Mouse (Mus musculus) spleen, postnatal 4 days (tissue): ENCODE data around the gene Gng4.
"Not testable (repeated sequence)": the region's sequence is repeated elsewhere in the genome, so short reads cannot be mapped to it uniquely, and the experiment has no call there.

Experiments used
- DNase-seq, 2 experiments: peaks; one replicate each; pipeline ENCODE4 v3.0.0; 2022; ENCODE audit warnings: low spot score in 2 of 2

Gng4 gene

GRCm38 (mm10) chr13:13783894-13784419 is at the start of gene Gng4:
Gene Gng4 (plus strand): TSS chr13:13784059.
- peak in 1 of 2 experiments; percentile 64 for DNase-seq

GRCm38 (mm10) chr13:13739232-13739631 is 44.6 kb upstream of the Gng4 start:
- DNase-seq, result no peak

- DNase-seq, result no peak
Measured at GRCm38 (mm10) chr13:13745911-13746310, 37.9 kb upstream of the Gng4 start.

DNA sequence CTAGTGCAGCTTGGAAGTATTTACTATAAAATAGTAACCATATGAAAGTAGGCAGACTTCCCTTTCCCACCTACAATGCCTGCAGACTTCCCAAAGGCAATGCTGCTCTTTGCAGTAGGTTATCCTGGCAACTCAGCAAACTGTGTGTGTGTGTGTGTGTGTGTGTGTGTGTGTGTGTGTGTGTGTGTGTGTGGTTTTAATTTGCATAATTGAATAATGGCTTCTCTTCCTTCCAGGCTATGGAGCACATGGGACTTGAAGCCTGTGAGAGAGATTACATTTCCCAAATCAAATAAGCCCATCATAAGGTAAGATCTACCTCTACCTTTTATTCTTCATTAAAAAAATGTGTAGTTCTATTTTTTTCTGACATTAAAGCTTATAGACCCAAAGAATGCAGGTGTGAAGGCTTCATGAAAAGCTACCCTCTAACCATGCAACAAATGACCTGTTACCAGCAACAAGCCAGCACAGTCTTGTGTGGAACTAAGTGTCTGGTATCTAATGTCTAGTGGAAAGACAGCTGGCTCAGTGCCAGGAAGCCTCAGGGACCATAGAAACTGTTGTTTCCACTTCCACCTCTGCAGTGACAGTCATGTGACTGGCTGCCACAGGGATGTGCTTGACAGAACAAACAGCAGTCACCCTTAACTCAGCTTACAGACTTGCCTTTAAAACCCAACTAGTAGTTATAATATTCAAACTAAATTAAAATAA is 7.9 kb upstream of the Gng4 start:
- DNase-seq, result peak; percentile 36 to 76

DNA sequence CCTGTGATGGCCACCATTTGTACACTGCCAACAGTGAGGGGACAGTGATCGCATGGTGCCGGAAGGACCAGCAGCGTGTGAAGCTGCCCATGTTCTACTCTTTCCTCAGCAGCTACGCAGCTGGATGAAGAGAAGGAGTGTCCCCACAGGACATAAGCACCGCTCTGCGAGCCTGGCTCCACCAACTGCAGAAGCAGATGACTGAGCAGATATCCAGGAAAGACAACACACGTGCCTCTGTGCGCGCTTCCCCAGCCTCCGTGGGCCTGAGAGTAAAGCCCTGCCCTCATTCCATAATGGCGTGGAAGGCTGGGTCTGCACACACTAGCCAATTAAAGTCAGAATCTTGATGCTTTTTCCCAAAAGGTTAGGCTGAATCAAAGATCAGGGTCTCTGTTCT is 6.8 kb upstream of the Gng4 start:
- peak in 1 of 2 experiments; percentile 51 for DNase-seq

- peak in 1 of 2 experiments; percentile 41 for DNase-seq
Measured at GRCm38 (mm10) chr13:13777696-13778095, 6.2 kb upstream of the Gng4 start.

DNA sequence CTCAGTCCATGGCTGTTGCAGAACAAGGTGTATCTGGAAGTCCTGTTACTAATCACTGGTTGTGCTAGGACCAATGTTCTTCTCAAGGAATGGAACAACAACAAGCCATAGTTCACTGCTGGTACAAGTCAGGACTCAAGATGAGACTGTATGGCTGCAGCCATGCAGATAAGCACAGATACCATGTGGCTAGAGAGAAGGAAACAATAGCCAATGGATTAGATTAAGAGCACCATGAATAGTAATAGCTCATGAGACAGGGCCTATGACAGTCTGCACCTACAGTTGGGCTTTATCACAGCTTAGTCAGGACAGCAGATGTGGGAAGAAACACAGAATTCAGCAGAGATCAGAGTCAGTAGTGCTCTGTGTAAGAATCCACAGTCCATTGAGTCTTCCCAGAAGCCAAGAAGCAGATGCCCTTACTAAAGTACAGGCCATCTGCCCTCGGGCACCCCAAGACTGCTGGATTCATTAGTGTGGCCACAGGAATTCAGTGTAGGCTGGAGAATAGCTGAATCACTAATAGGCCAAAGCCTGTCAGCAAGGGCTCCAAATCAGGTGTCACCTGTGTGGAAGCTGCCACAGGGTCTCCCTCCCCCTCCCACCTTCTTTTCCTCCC is 4.9 kb upstream of the Gng4 start:
- DNase-seq, result peak in 1 of 2 experiments; percentile 34

DNA sequence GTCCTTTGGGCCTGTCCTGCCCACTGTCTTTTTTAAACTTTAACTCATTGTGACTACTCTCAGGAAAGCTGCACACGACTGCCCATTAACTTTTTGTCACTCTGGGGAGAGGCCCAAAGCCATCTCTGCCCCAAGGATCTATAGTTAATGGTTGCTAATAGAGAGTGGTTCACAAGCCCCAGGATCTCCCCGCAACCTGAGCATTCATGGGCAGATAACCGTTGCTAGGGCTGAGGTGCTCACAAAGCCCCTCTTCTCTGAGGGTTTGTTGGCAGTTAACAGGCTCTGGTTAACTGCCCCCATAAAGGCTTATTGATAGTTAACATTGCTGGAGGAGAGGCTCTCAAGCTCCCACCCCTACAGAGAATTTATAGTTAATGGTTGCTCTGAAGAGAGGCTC is 3.6 kb upstream of the Gng4 start:
- peak in 1 of 2 experiments; percentile 7 for DNase-seq

- peak; percentile 5 to 42 for DNase-seq
Measured at GRCm38 (mm10) chr13:13781026-13781425, 2.8 kb upstream of the Gng4 start.

GRCm38 (mm10) chr13:13783296-13783695 is 563 bp upstream of the Gng4 start:
- peak in 1 of 2 experiments; percentile 42 for DNase-seq

DNA sequence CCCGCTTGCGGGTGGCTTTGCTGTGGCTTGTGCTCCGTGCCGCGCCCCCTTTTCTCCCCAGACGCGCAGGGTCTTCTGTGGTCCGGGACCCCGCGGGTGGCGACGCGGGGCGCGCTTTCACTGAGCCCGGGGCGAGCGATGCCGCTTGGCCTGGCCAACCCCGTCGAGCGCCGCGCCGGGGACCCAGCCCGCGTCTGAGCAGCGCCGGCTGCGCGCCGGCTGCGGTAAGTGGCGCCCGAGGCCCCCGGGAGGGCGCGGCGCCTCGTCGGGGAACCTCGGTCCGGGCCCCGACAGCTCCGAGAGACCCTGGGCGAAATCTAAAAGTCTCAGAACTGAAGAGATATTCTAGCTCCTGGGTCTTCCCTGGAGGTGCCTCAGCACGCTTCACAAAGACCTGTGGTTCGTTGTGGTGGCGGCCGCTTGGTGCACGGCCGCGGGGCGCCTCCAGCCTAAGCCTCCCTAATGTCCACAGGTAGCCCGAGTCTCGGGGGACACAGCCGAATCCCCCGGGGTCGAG is 619 bp downstream of the Gng4 start:
- DNase-seq, result peak in 1 of 2 experiments; percentile 63

- DNase-seq, result peak in 1 of 2 experiments; percentile 62
Measured at GRCm38 (mm10) chr13:13784981-13785783, 1.3 kb downstream of the Gng4 start.

DNA sequence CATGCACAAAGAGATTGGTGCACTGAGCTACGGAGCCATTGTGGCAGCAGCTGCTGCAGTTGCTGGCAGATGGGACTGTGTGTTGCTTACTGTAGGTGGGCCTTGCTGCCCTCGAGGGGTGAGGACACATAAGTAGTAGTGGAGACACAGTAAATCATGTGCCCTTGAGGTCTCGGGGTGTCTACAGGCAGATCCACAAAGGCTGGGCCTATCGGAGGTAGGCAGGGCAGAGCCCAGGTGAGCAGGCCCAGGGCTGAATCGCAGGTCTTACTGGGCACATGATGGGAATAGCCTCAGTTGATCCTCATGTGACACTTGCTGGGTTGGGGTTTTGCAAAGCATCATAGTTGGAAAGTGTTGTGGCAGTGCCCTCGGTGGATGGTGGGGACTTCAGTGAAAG is 3.1 kb downstream of the Gng4 start:
- peak in 1 of 2 experiments; percentile 48 for DNase-seq

DNA sequence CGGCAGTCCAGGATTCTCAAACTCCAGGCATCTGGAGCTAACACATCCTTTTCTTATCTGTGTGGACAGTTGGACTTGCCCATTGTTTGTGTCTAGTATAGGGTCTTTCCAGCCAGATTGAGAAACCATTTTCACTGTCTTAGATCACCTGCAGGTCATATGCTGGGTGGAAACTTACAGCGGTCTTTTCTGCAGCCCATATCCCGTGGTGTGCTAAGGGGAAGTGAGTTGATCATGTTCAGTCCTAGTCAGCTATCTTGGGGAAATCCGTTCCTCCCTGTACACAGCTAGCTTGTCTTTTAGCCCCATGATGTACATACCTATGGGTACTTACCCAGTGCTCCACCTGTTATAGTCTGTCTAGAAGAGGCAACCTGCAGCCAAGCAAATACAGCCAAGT is 4.2 kb downstream of the Gng4 start:
- no peak for DNase-seq

- DNase-seq, result no peak
Measured at GRCm38 (mm10) chr13:13791981-13792380, 8.1 kb downstream of the Gng4 start.

- DNase-seq, result no peak
Measured at GRCm38 (mm10) chr13:13795166-13795832, 11.4 kb downstream of the Gng4 start.

DNA sequence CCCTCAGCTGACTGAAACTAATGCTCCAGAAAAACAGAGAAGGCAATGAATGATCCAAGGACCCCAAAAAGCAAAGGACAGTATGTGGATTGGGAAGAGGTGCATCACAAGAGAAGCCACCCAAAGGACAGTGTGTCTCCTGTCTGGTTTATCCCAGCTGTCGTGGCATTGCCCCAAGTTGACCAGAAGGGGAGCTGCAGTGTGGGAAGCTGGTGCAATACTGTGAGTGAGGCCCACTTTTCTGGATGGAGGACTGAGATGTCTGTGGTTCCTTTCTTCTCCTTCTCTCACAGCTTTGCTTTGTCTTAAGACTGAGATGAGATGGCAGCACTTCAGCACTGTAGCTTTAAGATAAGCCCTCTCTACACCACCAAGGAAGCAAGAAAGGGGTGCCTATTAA is 12.2 kb downstream of the Gng4 start:
- DNase-seq, result no peak

GRCm38 (mm10) chr13:13797816-13798215 is 14.0 kb downstream of the Gng4 start:
- not testable (repeated sequence) for DNase-seq

DNA sequence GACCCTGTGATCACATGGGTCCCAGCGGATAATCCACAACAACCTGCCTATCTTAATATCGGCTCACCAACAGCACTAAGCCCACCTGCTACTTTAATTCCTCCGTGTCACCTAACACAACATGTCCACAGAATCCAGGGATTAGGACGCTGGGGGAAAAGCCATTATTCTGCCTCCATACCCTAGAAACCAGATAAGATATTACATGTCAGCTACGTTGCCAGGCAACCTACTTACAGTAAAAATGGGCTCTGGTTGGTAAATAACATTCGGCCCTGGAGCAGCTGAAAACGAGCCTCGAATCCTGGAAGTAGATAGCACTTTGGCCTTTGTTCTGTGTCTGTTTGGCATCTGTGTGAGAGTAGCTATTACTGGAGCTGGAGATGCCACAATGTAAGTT is 14.9 kb downstream of the Gng4 start:
- DNase-seq, result no peak

- no peak for DNase-seq
Measured at GRCm38 (mm10) chr13:13808337-13809132, 24.7 kb downstream of the Gng4 start.

DNA sequence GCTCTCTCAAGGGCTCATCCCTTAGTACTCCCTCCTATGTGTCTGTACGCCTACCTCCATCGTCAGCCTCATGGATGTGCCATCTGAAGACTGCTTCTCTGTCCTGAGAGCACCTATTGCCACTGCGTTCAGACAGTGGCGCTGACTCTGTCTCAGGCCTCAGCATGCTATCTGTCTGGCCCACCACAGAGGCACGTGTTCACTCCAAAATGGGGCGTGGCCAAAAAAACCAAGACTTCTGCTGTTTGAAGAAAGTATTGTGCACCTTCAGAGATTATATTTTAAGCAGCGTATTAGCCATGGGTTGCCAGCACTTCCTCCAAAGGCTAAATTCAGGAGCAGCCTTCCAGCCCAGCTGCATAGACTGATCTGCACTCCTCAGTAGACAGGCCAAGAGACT is 27.0 kb downstream of the Gng4 start:
- no peak for DNase-seq
